Mouse (Mus musculus) embryonic fibroblast, embryonic 13.5 days (primary cell): ENCODE data around the gene Syndig1.

Source experiments
- CTCF ChIP-seq: IDR thresholded peaks from 2 replicates; pipeline ENCODE4 v1.5.1; 2011; ENCODE audit warnings: mild to moderate bottlenecking, control low read depth, low read length, moderate library complexity, borderline replicate concordance; ENCODE audit not compliant: insufficient read depth
- POLR2A ChIP-seq: IDR thresholded peaks from 2 replicates; pipeline ENCODE4 v1.6.1; 2011; ENCODE audit warnings: low read depth, mild to moderate bottlenecking, control low read depth, low read length, moderate library complexity

DNA sequence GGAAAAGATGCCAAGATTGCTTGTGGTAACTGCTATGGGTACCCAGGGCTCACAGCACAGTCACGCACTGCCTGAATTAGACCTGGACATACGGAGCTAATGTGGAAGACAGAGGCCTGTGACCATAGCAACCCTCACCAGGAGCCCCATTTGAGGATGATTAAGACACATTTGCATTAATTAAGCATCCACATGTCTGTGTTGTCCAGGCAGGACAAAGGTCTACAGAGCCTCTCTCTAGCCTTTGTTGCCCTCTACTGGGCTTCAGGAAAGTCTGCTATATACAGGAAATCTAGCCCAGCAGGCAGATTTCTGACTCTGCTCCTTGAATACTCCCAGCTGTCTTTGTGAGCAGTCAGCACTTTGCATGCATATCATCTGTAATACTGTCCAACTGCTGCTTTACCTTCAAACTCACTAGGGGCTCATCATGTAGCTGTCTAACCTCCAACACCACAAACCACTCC lies 194.9 kb downstream of the Syndig1 start:
- TF ChIP-seq CTCF (no peak), POLR2A (no peak)
